ENCODE assay signal across 11 mouse cellular contexts in genomic region chr1:38439751-38440470, GRCm38 (mm10).
DNase-seq lines count a peak whose midpoint lies in the region; ATAC-seq and TF ChIP-seq lines count a peak whose summit lies in the region.
"Had no signal": no experiment of that assay in that cellular context is flagged by ENCODE, and none has a peak within 500 bp of the region (broad histone marks: within the 10 kb centered on the region; RNA-seq: fewer than 3 reads in every experiment).

No protein-coding gene starts in this region.

- 21% methylated on average over 4 of the region's 4 CpGs for WGBS in kidney, adult 2 months
- 15% methylated on average over 4 of the region's 4 CpGs for WGBS in midbrain, embryonic 13.5 days

- in situ Hi-C loops in Patski (cut with MboI; ENCODE audit: low pct_unique_long_range_greater_than_20kb): no loop called here

- POLR2A ChIA-PET in Patski (lab: Charles Lee): no interaction called here

- no peaks in the 10 kb centered on the region for H3K36me3 ChIP-seq in kidney, adult 2 months (ENCODE audit: control insufficient read depth, insufficient read depth, low read length)
- H3K36me3 ChIP-seq in midbrain, embryonic 13.5 days: no peaks in the 10 kb centered on the region

- peak; percentile 69 for DNase-seq in Patski (ENCODE audit: low read depth, low spot score)
- DNase-seq in embryo, embryonic 11.5 days (ENCODE audit: low read depth, low spot score): peak; percentile 43
- DNase-seq in kidney, adult 2 months: peak; percentile 24
- no peak for DNase-seq in adrenal gland, adult 2 months
- no peak for DNase-seq in natural killer cell, adult 2 months (ENCODE audit: low spot score in 2 of 2)
- no peak for DNase-seq in layer of hippocampus, postnatal 14 days (ENCODE audit: low spot score in 2 of 2)
- DNase-seq in cerebellum, adult 9-10 months: no peak
- DNase-seq: cerebellum, adult 11 months; gastrocnemius, postnatal 14 days; spleen, adult 18-20 months had no signal

- H3K27ac ChIP-seq in kidney, adult 2 months (ENCODE audit: insufficient read depth, low read depth, low read length): no peak overlapping the region
- peak overlapping the region; percentile 87 for H3K27ac ChIP-seq in midbrain, embryonic 13.5 days

- H3K4me2 ChIP-seq in midbrain, embryonic 13.5 days (replicated peaks): peak overlapping the region; percentile 32

- peak; percentile 51 for ATAC-seq in Patski
- peak; percentile 84 for ATAC-seq in midbrain, embryonic 13.5 days

- no peak overlapping the region for H3K9ac ChIP-seq in midbrain, embryonic 13.5 days (replicated peaks)

- TF ChIP-seq POLR2A in kidney, adult 2 months (IDR thresholded peaks at IDR 0.05; ENCODE audit: low read depth, low read length): no peak

- H3K4me1 ChIP-seq in kidney, adult 2 months (ENCODE audit: control insufficient read depth, insufficient read depth, low read length): peaks cover 8% of the 10 kb centered on the region; the same call in 1 of the 2 replicates
- H3K4me1 ChIP-seq in midbrain, embryonic 13.5 days (replicated peaks): peaks cover 78% of the 10 kb centered on the region

- H3K4me3 ChIP-seq in kidney, adult 2 months (ENCODE audit: insufficient read depth, low read depth, low read length): no peak overlapping the region
- H3K4me3 ChIP-seq in midbrain, embryonic 13.5 days (replicated peaks): no peak overlapping the region

- CTCF ChIA-PET in Patski (lab: Charles Lee): no interaction called here

- no peaks in the 10 kb centered on the region for H3K27me3 ChIP-seq in Patski
- H3K27me3 ChIP-seq in kidney, adult 2 months (replicated peaks; ENCODE audit: control insufficient read depth, insufficient read depth, low read length): no peaks in the 10 kb centered on the region; the same call in 1 of the 2 replicates
- no peaks in the 10 kb centered on the region for H3K27me3 ChIP-seq in midbrain, embryonic 13.5 days

- no peaks in the 10 kb centered on the region for H3K9me3 ChIP-seq in midbrain, embryonic 13.5 days

- no peak for TF ChIP-seq CTCF in Patski (IDR thresholded peaks at IDR 0.05)
- TF ChIP-seq CTCF in kidney, adult 2 months (conservative IDR thresholded peaks at IDR 0.05; ENCODE audit: insufficient read depth, insufficient read length, low read depth, low read length): no peak

Comparison
In these comparisons a context has a peak if more than half of its experiments do, and no peak if none do; other contexts are left out.
1. DNase-seq: peak in Patski (single experiment), embryo, embryonic 11.5 days (single experiment) and kidney, adult 2 months (single experiment); none in adrenal gland, adult 2 months (single experiment), natural killer cell, adult 2 months (0 of 2), layer of hippocampus, postnatal 14 days (0 of 2) and cerebellum, adult 9-10 months (single experiment).